Mouse (Mus musculus): ENCODE measurements around the gene Arfgef2.

- no peak for TF ChIP-seq POLR2AphosphoS2 (IDR thresholded peaks at IDR 0.05; ENCODE audit: insufficient read length, low read depth)
- TF ChIP-seq E2F4 (IDR thresholded peaks at IDR 0.05; ENCODE audit: insufficient read depth) = no peak
- TF ChIP-seq MYOG (IDR thresholded peaks at IDR 0.05; ENCODE audit: control insufficient read depth in 1 of 3, insufficient read depth in 1 of 3, insufficient read length in 2 of 3, low read depth in 2 of 3) = no peak
- no peak for TF ChIP-seq USF1 (IDR thresholded peaks at IDR 0.05; ENCODE audit: low read depth)
- no peak for TF ChIP-seq POLR2A (IDR thresholded peaks at IDR 0.05; ENCODE audit: insufficient read length, low read depth)
- no peak for TF ChIP-seq TCF12 (IDR thresholded peaks at IDR 0.05; ENCODE audit: insufficient read depth, poor library complexity, severe bottlenecking)
- no peak for TF ChIP-seq TCF3 (IDR thresholded peaks at IDR 0.05; ENCODE audit: insufficient read length, low read depth)
- no peak for TF ChIP-seq MAX (IDR thresholded peaks at IDR 0.05; ENCODE audit: low read depth)
- TF ChIP-seq CEBPB (IDR thresholded peaks at IDR 0.05; ENCODE audit: insufficient read depth, poor library complexity, severe bottlenecking) = no peak
Measured at GRCm38 (mm10) chr2:166899161-166899560, 93.8 kb downstream of the Arfgef2 start.

Measured in myocyte (in vitro differentiated cells).